Mouse (Mus musculus) brown adipose tissue, adult 24 weeks (tissue): ENCODE results near the gene Eef1b2. TPM values are rescaled to one million over a fixed set of nuclear protein-coding genes. Genes with fewer than 3 reads are reported as not detected.
"Not testable (repeated sequence)": the region's sequence is repeated elsewhere in the genome, so short reads cannot be mapped to it uniquely, and the experiment has no call there.

ENCODE experiments used
- H3K27ac ChIP-seq: fragments of 200-500 bp; replicated peaks from 2 replicates; pipeline ENCODE4 v1.5.1; 2012; ENCODE audit warnings: low read depth, mild to moderate bottlenecking, low read length
- H3K4me1 ChIP-seq: fragments of 200-500 bp; 2 replicates; pipeline ENCODE4 v1.6.1; 2012; ENCODE audit warnings: low read length, mixed read lengths; ENCODE audit not compliant: control insufficient read depth, insufficient read depth, insufficient read length
- H3K4me3 ChIP-seq: fragments of 200-500 bp; 2 replicates; pipeline ENCODE4 v1.5.1; 2012; ENCODE audit warnings: low read depth, mild to moderate bottlenecking, low read length, moderate library complexity; ENCODE audit not compliant: insufficient read depth
- polyA plus RNA-seq: library from polyadenylated mRNA; stranded (reverse); fragments of >200 nt; gene quantifications from 2 replicates; pipeline ENCODE4 v1.2.4, GENCODE M21; 2012; ENCODE audit not compliant: missing spikeins, insufficient read depth, insufficient read length

The Eef1b2 gene
- 440 and 463 TPM in 2 replicates for polyA plus RNA-seq

DNA sequence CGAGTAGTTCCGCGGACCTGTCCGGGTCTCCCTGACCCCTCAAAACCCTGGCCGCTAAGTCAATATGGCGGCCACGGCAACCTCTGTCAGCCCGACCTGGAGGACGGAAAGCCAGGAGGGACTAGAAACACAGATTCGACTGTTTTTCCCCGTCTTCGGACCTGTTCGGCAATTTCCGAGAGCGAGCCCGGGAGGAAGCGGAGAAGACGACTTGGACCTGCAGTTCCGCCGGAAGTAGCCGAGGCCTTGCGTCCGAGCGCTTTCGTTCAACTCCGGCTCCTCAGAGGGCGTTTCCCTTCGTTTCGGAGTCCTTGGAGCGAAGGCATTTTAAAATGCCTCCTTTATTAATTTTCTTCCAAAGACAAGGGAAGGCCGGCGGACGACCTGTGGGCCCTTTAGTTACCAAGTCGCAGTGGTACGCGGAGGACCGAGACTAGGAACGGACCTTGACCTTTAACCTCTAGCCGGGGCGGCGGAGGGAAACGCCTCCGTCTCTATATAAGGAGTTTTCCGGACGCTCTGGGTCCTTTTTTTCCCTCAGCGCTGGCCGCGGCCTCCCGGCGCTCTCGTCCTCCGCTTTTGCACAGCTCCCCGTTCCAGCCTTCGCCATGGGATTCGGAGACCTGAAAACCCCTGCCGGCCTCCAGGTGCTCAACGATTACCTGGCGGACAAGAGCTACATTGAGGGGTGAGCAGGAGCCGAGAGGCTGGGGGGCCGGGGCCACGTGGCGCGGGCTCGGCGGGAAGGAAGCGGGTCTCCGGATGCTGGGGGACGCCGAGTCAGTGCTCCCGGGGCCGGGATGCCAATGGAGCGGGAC lies at the start of gene Eef1b2, which contains the start of gene Ndufs1:
Eef1b2 (plus strand) TSS at position 222 of the 818 bp plus-strand sequence.
Ndufs1 (minus strand) TSS at position 230 of the 818 bp plus-strand sequence.
- peak within 1 kb of the TSS; percentile 97 for H3K27ac ChIP-seq
- H3K4me1 ChIP-seq, result peaks cover 8% of the 10 kb centered on the region; the same call in 1 of the 2 replicates

DNA sequence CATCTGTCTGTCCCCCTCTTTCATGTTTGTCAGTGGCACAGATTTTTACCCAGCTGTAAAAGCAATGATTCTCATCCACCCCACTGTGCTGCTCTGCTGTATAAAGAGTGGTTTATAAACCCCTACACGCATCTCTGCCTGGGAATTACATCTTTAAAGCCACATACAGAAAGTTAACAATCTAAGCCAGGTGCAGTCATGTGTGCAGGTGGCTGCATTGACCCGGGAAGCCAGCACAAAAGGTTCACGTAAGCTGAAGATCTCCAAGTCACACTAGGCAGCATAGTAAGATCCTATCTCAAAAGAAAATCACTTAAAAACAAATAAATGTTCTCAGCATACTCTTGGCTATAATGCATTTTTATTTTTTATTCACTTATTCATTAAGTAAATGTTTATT lies 47.4 kb upstream of the Eef1b2 start:
- H3K27ac ChIP-seq, result no peak overlapping the region
- peaks cover 3% of the 10 kb centered on the region; the same call in 1 of the 2 replicates for H3K4me1 ChIP-seq
- H3K4me3 ChIP-seq, result no peak overlapping the region

More for the DNA sequence above, at the start of gene Eef1b2, which contains the start of gene Ndufs1:
- peak within 1 kb of the TSS; percentile 80 for H3K4me3 ChIP-seq

DNA sequence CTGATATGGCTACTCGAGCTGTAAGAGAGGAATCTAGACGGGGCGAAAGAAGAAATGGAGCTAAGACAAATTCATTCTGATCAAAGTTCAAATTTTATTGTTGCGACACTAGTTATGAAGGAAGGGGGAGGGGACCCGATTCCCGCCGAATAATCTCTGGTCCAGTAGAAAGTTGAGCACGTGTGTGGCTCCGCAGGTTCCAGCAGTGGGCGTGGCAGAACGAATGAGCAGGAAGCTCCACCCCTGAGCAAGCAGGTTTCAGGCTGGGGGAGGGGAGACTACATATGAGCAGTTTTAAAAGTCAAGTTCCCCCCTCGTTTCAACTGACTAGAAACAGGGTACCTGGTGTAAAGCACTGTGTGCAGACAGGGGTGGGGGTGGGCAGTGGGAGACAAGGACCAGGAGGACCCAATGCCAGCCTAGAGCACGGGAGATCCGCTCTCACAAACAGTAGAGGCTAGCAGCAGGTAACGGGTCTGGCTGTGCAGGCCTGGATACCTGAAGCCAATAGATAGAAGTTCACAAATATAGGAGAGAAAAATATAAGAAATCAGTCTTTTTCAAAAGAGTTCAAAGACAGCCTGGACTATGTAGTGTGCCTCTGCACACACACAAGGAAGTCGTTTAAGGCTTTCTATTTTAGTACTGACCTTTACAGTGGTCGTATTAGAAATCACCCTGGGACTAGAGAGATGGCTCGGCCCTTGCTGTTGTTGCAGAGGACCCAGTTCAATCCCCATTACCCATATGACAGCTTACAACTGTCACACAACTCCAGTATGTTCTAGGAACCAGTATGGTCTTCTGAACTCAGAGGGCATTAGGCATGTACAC lies 46.6 kb upstream of the Eef1b2 start:
- Histone ChIP-seq H3K27ac (no peak overlapping the region), H3K4me1 (peaks cover 3% of the 10 kb centered on the region; the same call in 1 of the 2 replicates), H3K4me3 (peak overlapping the region; percentile 22)

DNA sequence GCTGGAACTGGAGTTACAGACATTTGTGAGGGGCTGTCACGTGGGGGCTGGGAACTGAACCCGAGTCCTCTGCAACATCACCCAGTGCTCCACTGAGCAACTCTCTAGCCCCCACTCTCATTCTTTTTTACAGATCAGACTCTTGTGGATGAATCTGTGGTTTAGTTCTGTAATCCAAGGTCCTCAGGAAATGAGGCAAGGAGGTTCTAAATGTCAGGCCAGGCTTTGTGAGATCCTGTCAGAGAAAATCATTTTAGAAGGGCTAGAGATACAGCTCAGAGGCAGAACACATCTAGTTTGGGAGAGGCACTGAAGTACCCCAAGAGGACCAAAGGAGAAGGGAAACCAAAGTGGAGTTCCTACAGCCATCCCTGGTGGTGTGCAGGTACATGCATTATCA lies 45.7 kb upstream of the Eef1b2 start:
- Histone ChIP-seq H3K27ac (no peak overlapping the region), H3K4me3 (no peak overlapping the region), H3K4me1 (peaks cover 3% of the 10 kb centered on the region; the same call in 1 of the 2 replicates)

DNA sequence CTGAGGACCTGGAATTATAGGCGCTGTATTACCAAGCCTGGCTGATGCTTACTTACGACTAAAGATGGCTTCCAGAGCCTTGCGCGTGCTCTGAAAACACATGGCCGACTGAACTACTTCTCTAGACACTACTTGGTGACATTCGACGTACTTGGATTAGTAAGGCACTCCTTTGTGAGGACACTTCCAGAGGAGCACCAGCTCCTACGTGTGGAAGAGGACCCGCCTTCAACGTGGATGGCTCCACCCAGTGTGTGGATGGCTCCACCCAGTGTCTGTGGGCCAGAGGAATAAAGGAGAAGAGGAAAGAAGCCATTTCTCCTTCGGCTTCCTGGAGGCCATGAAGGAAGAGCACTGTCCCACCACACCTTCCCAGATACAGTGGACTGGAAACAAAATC lies 44.9 kb upstream of the Eef1b2 start:
- Histone ChIP-seq H3K4me1 (peaks cover 3% of the 10 kb centered on the region; the same call in 1 of the 2 replicates), H3K4me3 (no peak overlapping the region)

DNA sequence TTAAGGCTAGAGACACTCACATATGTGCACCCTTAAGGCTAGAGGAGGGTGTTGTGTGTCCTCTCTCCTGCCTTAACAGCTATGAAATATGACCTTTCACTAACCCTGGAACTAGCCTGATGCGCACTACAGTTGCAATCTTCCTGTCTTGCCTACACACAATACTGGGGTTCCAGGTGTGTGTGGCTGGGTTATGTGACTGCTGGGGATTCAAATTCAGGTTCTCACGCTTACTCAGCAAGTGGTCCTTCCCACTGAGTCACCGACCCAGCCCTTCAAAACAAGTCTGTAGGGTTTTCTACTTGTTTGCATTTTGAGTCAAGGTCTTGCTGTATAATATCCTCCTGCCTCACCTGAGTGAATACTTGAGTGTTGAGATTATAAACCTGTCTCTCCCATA lies 42.1 kb upstream of the Eef1b2 start:
- Histone ChIP-seq H3K4me3 (no peak overlapping the region), H3K27ac (no peak overlapping the region), H3K4me1 (no peaks in the 10 kb centered on the region)

More for the DNA sequence above, 44.9 kb upstream of the Eef1b2 start:
- H3K27ac ChIP-seq, result no peak overlapping the region

DNA sequence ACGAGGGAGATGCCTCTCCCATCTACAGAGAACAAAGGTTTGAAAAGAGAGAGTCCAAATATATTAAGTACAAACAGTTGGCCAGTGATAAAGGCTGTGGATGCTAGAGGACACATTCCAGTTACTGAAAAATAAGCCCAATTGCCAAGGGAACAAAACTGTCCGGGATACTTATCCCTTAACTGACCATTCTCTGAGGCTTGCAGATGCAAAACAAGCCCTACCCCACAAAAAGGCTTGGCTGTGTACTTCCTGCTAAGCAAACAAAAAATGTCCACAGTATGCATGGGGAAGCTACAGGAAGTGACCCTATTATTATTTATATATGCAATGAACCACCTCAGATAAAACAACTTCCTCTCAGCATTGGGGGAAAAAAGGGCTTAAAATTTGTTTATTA lies 38.7 kb upstream of the Eef1b2 start:
- H3K4me3 ChIP-seq, result no peak overlapping the region
- no peaks in the 10 kb centered on the region for H3K4me1 ChIP-seq
- H3K27ac ChIP-seq, result no peak overlapping the region

DNA sequence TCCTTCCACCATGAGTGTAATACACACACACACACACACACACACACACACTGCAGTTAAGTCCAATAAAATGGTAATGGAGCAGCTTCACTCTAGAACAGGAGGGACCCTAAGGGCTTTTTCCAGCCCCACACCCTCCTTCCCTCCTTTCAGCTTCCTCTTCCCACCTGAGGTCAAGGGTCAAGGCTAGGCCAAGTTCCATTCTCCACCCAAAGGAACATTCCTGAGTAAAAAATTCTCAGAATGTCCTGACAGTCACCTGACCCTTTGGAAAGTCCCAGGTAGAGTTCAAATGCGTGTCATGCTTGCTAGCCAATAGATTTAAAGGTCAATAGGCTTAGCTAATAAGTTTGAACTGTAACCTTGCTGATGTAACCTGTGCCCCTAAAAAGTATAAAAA lies 38.0 kb upstream of the Eef1b2 start:
- not testable (repeated sequence) for H3K4me3 ChIP-seq, H3K27ac ChIP-seq, H3K4me1 ChIP-seq

DNA sequence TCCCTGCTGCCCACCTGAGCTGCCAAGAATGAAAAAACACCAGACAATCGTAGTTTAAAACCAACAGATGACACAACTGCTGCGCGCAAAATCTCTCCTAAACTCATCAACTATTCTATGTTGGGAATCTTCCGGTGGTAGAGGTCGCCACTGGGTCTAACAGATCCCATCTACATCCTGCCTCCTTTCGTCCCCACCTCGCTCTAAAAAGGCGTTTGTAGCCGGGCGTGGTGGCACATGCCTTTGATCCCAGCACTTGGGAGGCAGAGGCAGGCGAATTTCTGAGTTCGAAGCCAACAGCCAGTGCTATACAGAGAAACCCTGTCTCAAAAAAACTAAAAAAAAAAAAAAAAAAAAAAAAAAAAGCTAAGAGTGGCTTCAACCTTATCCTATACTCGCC lies 36.4 kb upstream of the Eef1b2 start:
- Histone ChIP-seq H3K27ac (no peak overlapping the region), H3K4me3 (no peak overlapping the region), H3K4me1 (no peaks in the 10 kb centered on the region)

DNA sequence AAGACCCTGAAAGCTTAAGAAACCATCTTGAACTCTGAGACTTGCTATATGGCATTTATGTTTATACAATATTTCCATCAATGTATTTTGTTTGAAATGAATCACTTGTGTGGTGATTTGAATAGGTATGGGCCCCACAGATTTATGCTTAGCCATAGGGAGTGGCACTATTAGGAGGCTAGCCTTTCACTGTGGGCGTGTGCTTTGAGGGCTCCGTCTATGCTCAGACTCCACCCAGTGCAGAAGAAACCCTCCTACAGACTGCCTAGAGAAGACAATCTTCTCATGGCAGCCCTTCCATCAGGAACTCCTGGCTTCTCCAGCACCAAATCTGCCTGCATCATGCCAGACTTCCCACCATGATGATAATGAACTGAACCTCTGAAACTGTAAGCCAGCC lies 8.0 kb upstream of the Eef1b2 start:
- H3K4me3 ChIP-seq, result no peak overlapping the region
- H3K4me1 ChIP-seq, result 0 out of 2 replicates have a peak, but pooled peaks cover under 1% of the 10 kb centered on the region
- no peak overlapping the region for H3K27ac ChIP-seq

DNA sequence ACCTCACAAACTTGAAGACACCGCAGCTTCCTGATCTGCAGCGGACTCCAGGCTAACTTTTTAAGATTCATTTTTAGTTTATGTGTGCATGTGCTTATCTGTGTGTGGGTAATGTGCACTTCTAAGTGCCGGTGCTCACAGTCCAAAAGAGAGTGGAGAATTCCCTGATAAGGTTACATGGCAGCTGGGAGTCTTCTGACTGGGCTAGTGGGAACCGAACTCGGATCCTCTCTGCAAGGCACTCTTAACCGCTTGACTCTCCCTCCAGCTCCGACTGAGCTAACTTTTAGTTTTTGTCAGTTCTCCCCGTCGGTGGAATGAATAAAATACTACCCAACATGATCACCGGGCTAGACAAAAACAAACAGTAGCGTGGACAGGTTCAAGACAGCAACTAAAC lies 772 bp upstream of the Eef1b2 start:
- H3K27ac ChIP-seq, result peak overlapping the region; percentile 95
- H3K4me1 ChIP-seq, result peaks cover 8% of the 10 kb centered on the region; the same call in 1 of the 2 replicates
- H3K4me3 ChIP-seq, result peak overlapping the region; percentile 80

DNA sequence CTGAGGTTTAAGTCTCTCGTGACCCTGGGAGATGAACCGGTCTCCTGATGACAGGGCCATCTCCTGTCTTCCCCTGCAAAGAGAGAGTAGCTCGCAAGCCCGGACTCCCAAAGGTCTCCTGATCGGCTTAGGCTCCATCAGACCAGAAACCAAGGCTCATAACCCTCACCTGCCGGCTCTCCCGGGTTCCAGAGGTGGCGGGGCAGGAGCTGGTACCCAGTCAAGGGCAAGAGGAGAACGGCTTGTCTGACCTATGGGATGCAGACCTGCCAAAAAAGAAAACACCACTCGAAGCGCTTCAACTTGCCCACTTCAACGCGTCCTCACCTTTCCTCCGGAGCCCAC lies 394 bp upstream of the Eef1b2 start:
- Histone ChIP-seq H3K4me3 (peak overlapping the region; percentile 80), H3K4me1 (peaks cover 8% of the 10 kb centered on the region; the same call in 1 of the 2 replicates)

DNA sequence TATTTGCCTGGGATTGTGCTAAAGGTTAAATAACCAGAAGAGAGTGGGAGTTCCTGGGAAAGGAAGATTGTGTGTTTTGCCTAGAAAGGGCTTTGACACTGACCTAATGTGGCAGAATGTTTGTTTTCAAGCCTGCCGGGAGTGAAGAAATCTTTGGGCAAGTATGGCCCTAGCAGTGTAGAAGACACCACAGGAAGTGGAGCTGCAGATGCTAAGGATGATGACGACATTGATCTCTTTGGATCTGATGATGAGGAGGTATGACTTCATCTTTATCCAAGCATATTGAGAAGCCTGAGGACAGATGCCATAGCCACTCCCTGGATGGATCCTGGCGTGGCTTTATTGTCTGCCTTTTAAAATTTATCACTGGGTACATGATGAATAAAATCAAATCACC lies 1.7 kb downstream of the Eef1b2 start:
- Histone ChIP-seq H3K27ac (no peak overlapping the region), H3K4me3 (no peak overlapping the region), H3K4me1 (peaks cover 8% of the 10 kb centered on the region; the same call in 1 of the 2 replicates)

More for the DNA sequence above, 394 bp upstream of the Eef1b2 start:
- peak overlapping the region; percentile 95 for H3K27ac ChIP-seq

DNA sequence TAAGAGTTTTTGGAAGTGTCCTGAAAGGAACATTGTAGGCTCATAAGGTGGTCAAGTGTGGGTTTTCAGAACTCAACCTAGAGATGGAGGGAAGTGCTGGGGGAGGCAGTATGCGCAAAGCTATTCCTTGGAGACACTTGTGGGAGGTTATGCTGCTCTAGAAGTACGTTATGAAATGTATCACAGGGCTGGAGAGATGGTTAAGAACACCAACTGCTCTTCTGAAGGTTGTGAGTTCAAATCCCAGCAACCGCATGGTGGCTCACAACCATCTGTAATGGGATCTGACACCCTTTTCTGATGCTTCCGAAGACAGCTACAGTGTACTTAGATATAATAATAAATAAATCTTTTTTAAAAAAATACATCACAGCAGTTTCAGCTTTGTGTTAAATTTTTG lies 3.5 kb downstream of the Eef1b2 start:
- H3K4me1 ChIP-seq, result peaks cover 2% of the 10 kb centered on the region; the same call in 1 of the 2 replicates
- no peak overlapping the region for H3K4me3 ChIP-seq
- H3K27ac ChIP-seq, result no peak overlapping the region

DNA sequence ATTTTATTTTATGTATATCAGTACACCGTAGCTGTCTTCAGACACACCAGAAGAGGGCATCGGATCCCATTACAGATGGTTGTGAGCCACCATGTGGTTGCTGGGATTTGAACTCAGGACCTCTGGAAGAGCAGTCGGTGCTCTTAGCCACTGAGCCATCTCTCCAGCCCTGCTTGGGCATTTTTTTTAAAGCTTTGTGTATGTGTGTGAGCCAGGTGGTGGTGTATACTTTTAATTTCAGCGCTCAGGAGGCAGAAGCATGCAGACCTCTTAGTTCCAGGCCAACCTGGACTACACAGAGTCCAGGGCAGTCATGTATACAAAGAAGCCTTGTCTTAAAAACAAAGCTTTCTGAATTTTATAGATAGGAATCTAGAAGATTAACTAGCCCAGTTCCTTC lies 4.0 kb downstream of the Eef1b2 start:
- H3K27ac ChIP-seq, H3K4me3 ChIP-seq, H3K4me1 ChIP-seq: not testable (repeated sequence)
